8 mouse cellular contexts compared by ENCODE assay signal in the genomic region with DNA sequence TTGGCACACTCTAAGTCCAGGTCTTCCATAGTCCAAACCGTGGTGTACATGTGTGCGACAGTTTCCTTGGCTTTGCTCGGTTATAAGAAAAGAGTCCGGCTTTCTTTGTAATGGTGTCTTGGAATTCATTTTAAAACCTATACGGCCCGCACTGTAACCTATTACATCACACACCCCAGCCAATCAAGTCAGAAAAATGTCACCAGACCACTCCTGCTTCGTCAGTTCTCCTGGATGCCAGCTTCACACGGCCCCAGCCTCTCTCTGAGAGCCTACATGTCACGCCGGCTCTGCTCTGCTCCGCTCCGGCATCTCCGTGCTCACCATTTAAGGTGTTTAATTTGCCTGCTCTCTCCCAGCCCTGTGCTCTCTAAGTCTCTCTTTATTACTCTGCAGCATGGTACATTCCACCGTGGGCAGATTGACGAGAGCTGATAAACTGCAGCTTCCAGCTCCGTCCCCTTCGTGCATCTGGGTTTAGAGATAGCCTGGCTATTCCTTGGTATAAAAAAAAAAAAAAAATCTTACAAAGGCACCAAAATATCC.
A peak's percentile ranks its signal among the peaks of the same experiment; 100 is the strongest.
DNase-seq lines count a peak whose midpoint lies in the region; ATAC-seq and TF ChIP-seq lines count a peak whose summit lies in the region.

No protein-coding gene starts in this region.

- DNase-seq in 3134 (ENCODE audit: extremely low read depth, insufficient read length, low spot score) = peak; percentile 66
- peak; percentile 35 to 40 for DNase-seq in adrenal gland, postnatal 36 days
- no peak for DNase-seq in hindbrain, embryonic 10.5 days (ENCODE audit: low spot score)
- DNase-seq in layer of hippocampus, adult 9-10 months (ENCODE audit: low spot score) = peak; percentile 40
- peak; percentile 57 for DNase-seq in liver, postnatal 0 days
- peak; percentile 70 to 86 for DNase-seq in right cerebral cortex, postnatal 36 days (ENCODE audit: low spot score in 2 of 2)
- no peak for DNase-seq in gastrocnemius, adult 8-10 months (ENCODE audit: low spot score in 2 of 2)

- WGBS in embryonic facial prominence, embryonic 15.5 days = 26% methylated on average over 17 of the region's 17 CpGs
- WGBS in hindbrain, embryonic 10.5 days = 40% methylated on average over 17 of the region's 17 CpGs
- WGBS in liver, postnatal 0 days (ENCODE audit: insufficient replicate concordance) = 48% methylated on average over 17 of the region's 17 CpGs

- peak; percentile 90 for TF ChIP-seq EP300 in liver, postnatal 0 days (IDR thresholded peaks at IDR 0.05; ENCODE audit: low read depth)

- no peaks in the 10 kb centered on the region for H3K9me3 ChIP-seq in embryonic facial prominence, embryonic 15.5 days (replicated peaks)
- no peaks in the 10 kb centered on the region for H3K9me3 ChIP-seq in hindbrain, embryonic 10.5 days
- H3K9me3 ChIP-seq in liver, postnatal 0 days (ENCODE audit: low read length) = no peaks in the 10 kb centered on the region

- H3K9ac ChIP-seq in embryonic facial prominence, embryonic 15.5 days = no peak overlapping the region
- peak overlapping the region; percentile 63 for H3K9ac ChIP-seq in liver, postnatal 0 days (replicated peaks)

- ATAC-seq in embryonic facial prominence, embryonic 15.5 days (ENCODE audit: insufficient number of reproducible peaks, low FRiP score, low TSS enrichment, low read depth) = peak; percentile 48; the same call in 1 of the 2 replicates
- peak; percentile 76 for ATAC-seq in liver, postnatal 0 days

- no peaks in the 10 kb centered on the region for H3K27me3 ChIP-seq in embryonic facial prominence, embryonic 15.5 days
- H3K27me3 ChIP-seq in hindbrain, embryonic 10.5 days (ENCODE audit: insufficient read depth, poor library complexity, severe bottlenecking) = peaks cover 2% of the 10 kb centered on the region; the same call in 1 of the 2 replicates
- no peaks in the 10 kb centered on the region for H3K27me3 ChIP-seq in liver, postnatal 0 days (ENCODE audit: insufficient read depth, low read length)

- H3K36me3 ChIP-seq in embryonic facial prominence, embryonic 15.5 days = peaks cover 17% of the 10 kb centered on the region
- H3K36me3 ChIP-seq in hindbrain, embryonic 10.5 days = peaks cover 17% of the 10 kb centered on the region
- H3K36me3 ChIP-seq in liver, postnatal 0 days (replicated peaks; ENCODE audit: insufficient read depth, low read length) = peaks cover 27% of the 10 kb centered on the region

- peak overlapping the region; percentile 60 for H3K4me3 ChIP-seq in embryonic facial prominence, embryonic 15.5 days (replicated peaks)
- H3K4me3 ChIP-seq in hindbrain, embryonic 10.5 days = peak overlapping the region; percentile 36
- H3K4me3 ChIP-seq in liver, postnatal 0 days (ENCODE audit: low read depth, low read length) = peak overlapping the region; percentile 82

- no peak for TF ChIP-seq CTCF in liver, postnatal 0 days (IDR thresholded peaks at IDR 0.05; ENCODE audit: low read depth)

- peaks cover 52% of the 10 kb centered on the region for H3K4me1 ChIP-seq in embryonic facial prominence, embryonic 15.5 days
- H3K4me1 ChIP-seq in hindbrain, embryonic 10.5 days (replicated peaks) = peaks cover 52% of the 10 kb centered on the region
- peaks cover 34% of the 10 kb centered on the region for H3K4me1 ChIP-seq in liver, postnatal 0 days (ENCODE audit: insufficient read depth)

- H3K27ac ChIP-seq in embryonic facial prominence, embryonic 15.5 days (replicated peaks) = peak overlapping the region; percentile 73
- H3K27ac ChIP-seq in hindbrain, embryonic 10.5 days = no peak overlapping the region; the same call in 1 of the 2 replicates
- peak overlapping the region; percentile 83 for H3K27ac ChIP-seq in liver, postnatal 0 days (ENCODE audit: low read depth)

- peak overlapping the region; percentile 86 for H3K4me2 ChIP-seq in embryonic facial prominence, embryonic 15.5 days (replicated peaks)
- H3K4me2 ChIP-seq in liver, postnatal 0 days (ENCODE audit: low read depth, low read length) = peak overlapping the region; percentile 96

Comparison
In these comparisons a context has a peak if more than half of its experiments do, and no peak if none do; other contexts are left out.
1. DNase-seq: peak in 3134 (single experiment), adrenal gland, postnatal 36 days (2 of 2), layer of hippocampus, adult 9-10 months (single experiment), liver, postnatal 0 days (single experiment) and right cerebral cortex, postnatal 36 days (2 of 2); none in hindbrain, embryonic 10.5 days (single experiment) and gastrocnemius, adult 8-10 months (0 of 2).
2. Peak in every context shown above with its lines, with median percentiles within 50 percentile points of each other: H3K4me3 ChIP-seq.